Mouse (Mus musculus) myocyte (in vitro differentiated cells): ENCODE measurements around the gene Rprml. TPM values are rescaled to one million over a fixed set of nuclear protein-coding genes. Genes with fewer than 3 reads are reported as not detected.

Experiments used
- H3K27me3 ChIP-seq: one replicate; pipeline ENCODE4 v1.6.1; 2011; ENCODE audit not compliant: control insufficient read depth, insufficient read depth, insufficient read length
- H3K36me3 ChIP-seq: one replicate; pipeline ENCODE4 v1.6.1; 2011; ENCODE audit not compliant: control insufficient read depth, insufficient read depth
- H3K4me2 ChIP-seq: one replicate; pipeline ENCODE4 v1.6.1; 2011; ENCODE audit warnings: low read depth, control low read depth
- H3K4me3 ChIP-seq: one replicate; pipeline ENCODE4 v1.5.1; 2011; ENCODE audit warnings: mild to moderate bottlenecking, control low read depth, moderate library complexity
- H3K79me2 ChIP-seq: one replicate; pipeline ENCODE4 v1.6.1; 2011; ENCODE audit not compliant: control insufficient read depth, insufficient read depth
- H3ac ChIP-seq: one replicate; pipeline ENCODE4 v1.6.1; 2011; ENCODE audit not compliant: control insufficient read depth, insufficient read length
- CEBPB ChIP-seq: IDR thresholded peaks from 2 replicates; pipeline ENCODE4 v1.6.1; 2011; ENCODE audit warnings: mild to moderate bottlenecking, moderate library complexity; ENCODE audit not compliant: poor library complexity, insufficient read depth, severe bottlenecking
- E2F4 ChIP-seq: IDR thresholded peaks from one replicate; pipeline ENCODE4 v1.6.1; 2011; ENCODE audit warnings: mild to moderate bottlenecking, control low read depth, moderate library complexity; ENCODE audit not compliant: insufficient read depth
- MAX ChIP-seq: IDR thresholded peaks from one replicate; pipeline ENCODE4 v1.6.1; 2011; ENCODE audit warnings: low read depth, mild to moderate bottlenecking, control low read depth
- MYOD1 ChIP-seq, 3 experiments: IDR thresholded peaks; one replicate each; pipeline ENCODE4 v1.6.1; 2011; ENCODE audit warnings: control low read depth in 2 of 3, low read depth in 2 of 3, mild to moderate bottlenecking in 2 of 3, moderate library complexity in 1 of 3; ENCODE audit not compliant: insufficient read length in 2 of 3, control insufficient read depth in 1 of 3
- MYOG ChIP-seq, 3 experiments: IDR thresholded peaks; one replicate each; pipeline ENCODE4 v1.6.1; 2011; ENCODE audit warnings: control low read depth in 2 of 3, low read depth in 2 of 3, mild to moderate bottlenecking in 2 of 3; ENCODE audit not compliant: insufficient read length in 2 of 3, control insufficient read depth in 1 of 3, insufficient read depth in 1 of 3
- POLR2A ChIP-seq: IDR thresholded peaks from one replicate; pipeline ENCODE4 v1.6.1; 2011; ENCODE audit warnings: low read depth, mild to moderate bottlenecking, control low read depth, moderate library complexity; ENCODE audit not compliant: insufficient read length
- POLR2AphosphoS2 ChIP-seq: IDR thresholded peaks from one replicate; pipeline ENCODE4 v1.6.1; 2011; ENCODE audit warnings: low read depth, control low read depth; ENCODE audit not compliant: insufficient read length
- REST ChIP-seq: IDR thresholded peaks from one replicate; pipeline ENCODE4 v1.6.1; 2011; ENCODE audit warnings: mild to moderate bottlenecking, control low read depth, moderate library complexity; ENCODE audit not compliant: insufficient read depth, insufficient read length
- SRF ChIP-seq: IDR thresholded peaks from one replicate; pipeline ENCODE4 v1.6.1; 2011; ENCODE audit warnings: low read depth; ENCODE audit not compliant: control insufficient read depth, insufficient read length
- TCF12 ChIP-seq: IDR thresholded peaks from one replicate; pipeline ENCODE4 v1.6.1; 2011; ENCODE audit warnings: mild to moderate bottlenecking, control low read depth; ENCODE audit not compliant: poor library complexity, insufficient read depth, severe bottlenecking
- TCF3 ChIP-seq: IDR thresholded peaks from one replicate; pipeline ENCODE4 v1.6.1; 2011; ENCODE audit warnings: low read depth, control low read depth; ENCODE audit not compliant: insufficient read length
- USF1 ChIP-seq: IDR thresholded peaks from one replicate; pipeline ENCODE4 v1.6.1; 2011; ENCODE audit warnings: low read depth, mild to moderate bottlenecking, control low read depth, moderate library complexity
- polyA plus RNA-seq: library from polyadenylated mRNA; unstranded; fragments of >200 nt; fragmentation: generic; extraction: Trizol; gene quantifications from one replicate; pipeline ENCODE4 v1.2.1, GENCODE M21; 2012; ENCODE audit warnings: missing spikeins

Rprml gene
- polyA plus RNA-seq: 0.04 TPM

GRCm38 (mm10) chr11:103649301-103649982 lies at the start of gene Rprml:
Gene Rprml, plus strand, starts transcription at chr11:103649570.
- Histone ChIP-seq H3K4me2 (no peak within 1 kb of the TSS), H3K79me2 (no peaks in the 10 kb centered on the region), H3ac (no peak within 1 kb of the TSS), H3K36me3 (no peaks in the 10 kb centered on the region), H3K27me3 (peaks cover 53% of the 10 kb centered on the region), H3K4me3 (no peak within 1 kb of the TSS)
- TF ChIP-seq USF1: no peak
- no peak for TF ChIP-seq E2F4
- no peak for TF ChIP-seq SRF
- no peak for TF ChIP-seq MAX
- no peak for TF ChIP-seq TCF12
- TF ChIP-seq CEBPB: no peak
- no peak for TF ChIP-seq MYOG (IDR thresholded peaks at IDR 0.05; ENCODE audit: control insufficient read depth in 1 of 3, insufficient read depth in 1 of 3, insufficient read length in 2 of 3, low read depth in 2 of 3)
- no peak for TF ChIP-seq REST
- no peak for TF ChIP-seq POLR2A

- Histone ChIP-seq H3K4me3 (no peak overlapping the region), H3ac (no peak overlapping the region), H3K27me3 (no peaks in the 10 kb centered on the region), H3K79me2 (no peaks in the 10 kb centered on the region), H3K4me2 (no peak overlapping the region), H3K36me3 (no peaks in the 10 kb centered on the region)
- no peak for TF ChIP-seq TCF3
- no peak for TF ChIP-seq SRF
- TF ChIP-seq MYOD1 (IDR thresholded peaks at IDR 0.05; ENCODE audit: control insufficient read depth in 1 of 3, insufficient read length in 2 of 3, low read depth in 2 of 3): no peak
- TF ChIP-seq CEBPB: no peak
- TF ChIP-seq TCF12: no peak
- no peak for TF ChIP-seq POLR2A
- no peak for TF ChIP-seq POLR2AphosphoS2
- no peak for TF ChIP-seq USF1
- TF ChIP-seq E2F4: no peak
- no peak for TF ChIP-seq MAX
- TF ChIP-seq MYOG (IDR thresholded peaks at IDR 0.05; ENCODE audit: control insufficient read depth in 1 of 3, insufficient read depth in 1 of 3, insufficient read length in 2 of 3, low read depth in 2 of 3): no peak
- TF ChIP-seq REST: no peak
Observed at GRCm38 (mm10) chr11:103606611-103607010, 42.8 kb upstream of the Rprml start.

DNA sequence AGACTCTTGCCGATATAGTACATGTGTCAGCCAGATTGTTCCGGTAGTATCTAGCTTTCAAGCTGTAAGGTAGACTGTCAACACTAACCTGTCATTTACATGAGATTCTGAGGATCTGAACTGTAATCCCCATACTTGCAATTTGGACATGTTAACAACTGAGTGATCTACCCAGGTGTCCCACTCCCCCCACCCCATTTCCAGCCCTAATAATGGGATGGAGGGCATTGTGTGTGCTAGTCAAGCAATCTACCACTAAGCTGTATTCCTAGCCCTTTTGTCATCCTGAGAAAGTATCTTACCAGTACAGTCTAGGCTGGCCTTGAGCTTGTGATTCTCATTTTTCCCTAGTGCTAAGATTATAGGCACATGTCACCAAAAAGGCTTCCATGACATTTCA lies 38.6 kb upstream of the Rprml start:
- Histone ChIP-seq H3K4me2 (no peak overlapping the region), H3K27me3 (no peaks in the 10 kb centered on the region), H3K4me3 (no peak overlapping the region), H3K79me2 (no peaks in the 10 kb centered on the region), H3ac (no peak overlapping the region), H3K36me3 (no peaks in the 10 kb centered on the region)
- no peak for TF ChIP-seq MYOG (IDR thresholded peaks at IDR 0.05; ENCODE audit: control insufficient read depth in 1 of 3, insufficient read depth in 1 of 3, insufficient read length in 2 of 3, low read depth in 2 of 3)
- no peak for TF ChIP-seq CEBPB
- TF ChIP-seq SRF: no peak
- TF ChIP-seq POLR2AphosphoS2: no peak

DNA sequence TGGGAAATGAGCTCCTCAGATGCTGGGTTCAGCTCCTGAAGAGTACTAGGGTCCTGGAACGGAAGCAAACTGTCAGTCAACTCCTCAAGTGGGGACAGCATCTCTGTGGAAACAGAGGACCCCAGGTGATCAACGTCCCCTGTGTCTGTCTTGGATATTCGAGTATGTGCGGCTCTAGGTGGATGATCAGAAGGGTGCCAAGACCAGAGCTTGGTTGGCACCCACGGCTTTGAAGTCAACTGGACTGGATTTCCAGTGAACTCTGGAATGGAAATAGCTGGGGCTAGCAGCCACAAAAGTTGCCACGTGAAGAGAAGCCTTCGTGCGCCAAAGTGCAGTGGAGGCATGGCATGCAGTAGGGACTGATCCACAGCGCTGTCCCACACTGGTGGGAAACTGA lies 28.3 kb upstream of the Rprml start, which contains the start of gene Gm884:
Gm884 (minus strand) TSS at position 101 of the 400 bp plus-strand sequence.
- no peak within 1 kb of the TSS for H3K4me2 ChIP-seq
- TF ChIP-seq TCF3 (no peak), MYOD1 (IDR thresholded peaks at IDR 0.05; ENCODE audit: control insufficient read depth in 1 of 3, insufficient read length in 2 of 3, low read depth in 2 of 3) (no peak), CEBPB (no peak), MAX (no peak), USF1 (no peak)
- no peak within 1 kb of the TSS for H3K4me3 ChIP-seq
- H3K79me2 ChIP-seq: no peaks in the 10 kb centered on the region
- no peaks in the 10 kb centered on the region for H3K36me3 ChIP-seq
- no peak within 1 kb of the TSS for H3ac ChIP-seq
- peaks cover 4% of the 10 kb centered on the region for H3K27me3 ChIP-seq

DNA sequence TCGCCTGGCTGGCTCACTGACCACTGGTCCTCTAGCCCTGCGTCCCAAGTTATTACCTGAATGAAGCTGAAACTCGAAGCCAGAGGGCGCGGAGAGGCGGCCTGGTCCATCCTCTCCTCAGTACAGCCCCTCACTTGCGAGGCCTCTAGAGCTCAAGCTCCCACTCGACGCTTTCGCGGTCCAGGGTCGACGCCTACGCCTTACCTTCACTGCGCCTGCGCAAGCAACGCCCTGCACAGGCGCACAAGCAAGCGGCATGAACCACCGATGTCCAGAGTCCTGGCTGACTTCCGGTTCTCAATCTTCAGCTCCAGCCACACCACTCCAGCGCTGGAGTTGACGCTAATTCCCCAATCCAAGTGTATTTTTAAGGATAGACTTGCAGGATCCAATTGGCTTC lies 21.9 kb upstream of the Rprml start:
- Histone ChIP-seq H3ac (no peak overlapping the region), H3K36me3 (no peaks in the 10 kb centered on the region), H3K27me3 (peaks cover 7% of the 10 kb centered on the region), H3K4me3 (no peak overlapping the region), H3K79me2 (no peaks in the 10 kb centered on the region), H3K4me2 (no peak overlapping the region)
- TF ChIP-seq MYOD1 (IDR thresholded peaks at IDR 0.05; ENCODE audit: control insufficient read depth in 1 of 3, insufficient read length in 2 of 3, low read depth in 2 of 3) (no peak), SRF (no peak), POLR2AphosphoS2 (no peak), CEBPB (no peak), POLR2A (no peak), REST (no peak), TCF3 (no peak), MAX (no peak), E2F4 (no peak), USF1 (no peak), TCF12 (no peak), MYOG (IDR thresholded peaks at IDR 0.05; ENCODE audit: control insufficient read depth in 1 of 3, insufficient read depth in 1 of 3, insufficient read length in 2 of 3, low read depth in 2 of 3) (no peak)
